Mouse (Mus musculus): ENCODE measurements around the gene Irx1. TPM values are rescaled to one million over a fixed set of nuclear protein-coding genes. Genes with fewer than 3 reads are reported as not detected.

Irx1 gene
- polyA plus RNA-seq, 1 experiment, result 1.8 TPM

- TF ChIP-seq POLR2A (IDR thresholded peaks at IDR 0.05; ENCODE audit: borderline replicate concordance, control insufficient read depth, low read depth, low read length), result no peak
- no peak for TF ChIP-seq CTCF (IDR thresholded peaks at IDR 0.05; ENCODE audit: control insufficient read depth, insufficient read depth, low read length)
These were observed 715 bp downstream of the Irx1 start for GRCm38 (mm10) chr13:71962661-71963355.

GRCm38 (mm10) chr13:71961891-71962660 is 1.4 kb downstream of the Irx1 start:
- H3K4me1 ChIP-seq (ENCODE audit: control insufficient read depth, insufficient read depth, low read length), result no peaks in the 10 kb centered on the region
- TF ChIP-seq CTCF (IDR thresholded peaks at IDR 0.05; ENCODE audit: control insufficient read depth, insufficient read depth, low read length), result no peak
- TF ChIP-seq POLR2A (IDR thresholded peaks at IDR 0.05; ENCODE audit: borderline replicate concordance, control insufficient read depth, low read depth, low read length), result no peak
- H3K27ac ChIP-seq (ENCODE audit: control insufficient read depth, insufficient read depth, low read depth, low read length, poor library complexity), result no peak overlapping the region
- H3K4me3 ChIP-seq (replicated peaks; ENCODE audit: control insufficient read depth, low read depth, low read length), result no peak overlapping the region
- WGBS, result 5% methylated on average over 25 of the region's 25 CpGs

More at GRCm38 (mm10) chr13:71962661-71963355, 715 bp downstream of the Irx1 start:
- Histone ChIP-seq H3K27ac (ENCODE audit: control insufficient read depth, insufficient read depth, low read depth, low read length, poor library complexity) (no peak overlapping the region), H3K4me3 (replicated peaks; ENCODE audit: control insufficient read depth, low read depth, low read length) (no peak overlapping the region), H3K4me1 (ENCODE audit: control insufficient read depth, insufficient read depth, low read length) (no peaks in the 10 kb centered on the region)
- WGBS, result 3% methylated on average over 55 of the region's 55 CpGs

DNA sequence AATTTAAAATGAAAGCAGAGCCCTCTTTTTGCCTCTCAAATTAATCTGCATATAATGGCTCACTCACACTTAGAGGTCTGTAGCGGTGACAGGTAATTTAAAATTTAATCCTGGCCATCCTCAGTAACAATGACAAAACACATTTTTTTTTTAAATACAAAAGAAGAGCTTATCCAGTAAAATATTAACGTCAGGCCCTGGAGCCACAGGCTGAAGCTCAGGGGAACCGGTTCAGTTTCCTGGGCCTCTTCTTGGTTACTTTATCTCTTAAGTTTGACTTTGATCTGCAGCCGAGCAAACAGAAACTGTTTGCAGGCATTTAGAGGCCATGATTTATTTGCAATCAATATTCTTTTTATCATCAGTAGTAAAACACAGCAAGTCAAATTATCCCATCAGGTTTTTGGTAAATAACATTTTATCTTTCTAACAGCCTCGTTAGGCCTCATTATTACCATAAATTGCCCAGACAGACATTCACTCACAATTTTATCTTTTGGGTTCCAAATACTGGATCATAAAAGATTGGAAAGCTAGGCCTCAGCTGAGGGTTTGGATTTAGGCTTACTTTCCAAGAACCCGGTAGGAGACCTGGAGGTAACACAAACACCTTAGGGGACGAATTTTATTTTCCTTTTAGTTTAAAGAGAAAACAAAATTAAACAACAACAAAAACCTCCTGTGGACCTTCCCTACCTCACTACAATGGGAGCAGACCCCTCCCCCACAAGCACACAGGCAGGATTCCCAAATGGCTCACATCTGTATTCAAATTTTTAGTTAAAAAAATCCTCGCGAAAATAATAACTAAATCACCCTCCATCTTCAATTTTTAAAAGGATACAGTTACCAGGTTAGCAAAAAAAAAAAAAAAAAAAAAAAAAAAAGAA is 2.4 kb downstream of the Irx1 start:
- TF ChIP-seq CTCF (IDR thresholded peaks at IDR 0.05; ENCODE audit: control insufficient read depth, insufficient read depth, low read length) (no peak), POLR2A (IDR thresholded peaks at IDR 0.05; ENCODE audit: borderline replicate concordance, control insufficient read depth, low read depth, low read length) (no peak)
- WGBS, result 12% methylated on average over 9 of the region's 9 CpGs

GRCm38 (mm10) chr13:71960277-71960672 is 3.2 kb downstream of the Irx1 start:
- 9% methylated on average over 9 of the region's 9 CpGs for WGBS
- TF ChIP-seq POLR2A (IDR thresholded peaks at IDR 0.05; ENCODE audit: borderline replicate concordance, control insufficient read depth, low read depth, low read length) (no peak), CTCF (IDR thresholded peaks at IDR 0.05; ENCODE audit: control insufficient read depth, insufficient read depth, low read length) (no peak)
- no peaks in the 10 kb centered on the region for H3K4me1 ChIP-seq (ENCODE audit: control insufficient read depth, insufficient read depth, low read length)
- H3K4me3 ChIP-seq (replicated peaks; ENCODE audit: control insufficient read depth, low read depth, low read length), result no peak overlapping the region
- H3K27ac ChIP-seq (ENCODE audit: control insufficient read depth, insufficient read depth, low read depth, low read length, poor library complexity), result no peak overlapping the region

More for the DNA sequence above, 2.4 kb downstream of the Irx1 start:
- Histone ChIP-seq H3K27ac (ENCODE audit: control insufficient read depth, insufficient read depth, low read depth, low read length, poor library complexity) (no peak overlapping the region), H3K4me1 (ENCODE audit: control insufficient read depth, insufficient read depth, low read length) (no peaks in the 10 kb centered on the region), H3K4me3 (replicated peaks; ENCODE audit: control insufficient read depth, low read depth, low read length) (no peak overlapping the region)

DNA sequence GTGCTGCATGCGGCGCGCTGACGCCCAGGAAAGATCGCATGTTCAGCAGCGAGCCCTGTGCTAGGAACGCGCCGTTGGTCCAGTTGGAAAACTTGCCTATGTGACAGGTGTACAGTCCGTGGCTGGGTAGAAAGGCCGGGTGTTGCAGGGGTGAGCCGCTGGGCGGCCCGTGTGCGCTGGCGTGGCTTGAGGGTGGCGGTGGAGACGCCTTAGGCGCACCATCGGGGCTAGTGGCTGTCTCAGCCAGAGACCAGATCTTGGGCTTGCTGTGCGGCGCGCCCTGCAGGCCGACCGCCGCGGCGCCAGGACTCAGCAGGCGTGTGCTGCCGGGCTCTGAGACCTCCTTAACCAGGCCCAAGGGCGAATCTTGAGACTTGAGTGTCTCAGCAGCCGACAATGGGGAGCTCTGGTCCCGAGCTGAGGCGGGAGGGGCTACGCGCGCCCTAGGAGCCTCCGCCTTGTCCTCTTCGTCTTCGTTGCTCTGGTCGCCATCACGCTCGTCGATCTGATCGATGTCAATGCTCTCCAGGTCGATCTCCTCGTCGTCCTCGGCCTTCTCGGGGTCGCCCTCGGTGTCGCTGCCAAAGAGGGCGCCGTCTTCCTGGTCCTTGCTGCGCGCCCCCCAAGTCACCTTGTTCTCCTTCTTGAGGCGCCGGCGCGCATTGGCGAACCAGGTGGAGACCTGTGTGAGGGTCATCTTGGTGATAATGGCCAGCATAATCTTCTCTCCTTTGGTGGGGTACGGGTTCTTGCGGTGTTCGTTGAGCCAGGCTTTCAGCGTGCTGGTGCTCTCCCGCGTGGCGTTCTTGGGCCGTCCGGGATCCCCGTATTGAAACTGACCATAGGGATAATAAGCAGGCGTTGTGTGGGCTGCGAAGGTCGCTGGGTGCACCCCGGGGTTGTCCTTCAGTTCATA is 3.9 kb downstream of the Irx1 start:
- 6% methylated on average over 76 of the region's 76 CpGs for WGBS
- TF ChIP-seq POLR2A (IDR thresholded peaks at IDR 0.05; ENCODE audit: borderline replicate concordance, control insufficient read depth, low read depth, low read length), result no peak
- no peak for TF ChIP-seq CTCF (IDR thresholded peaks at IDR 0.05; ENCODE audit: control insufficient read depth, insufficient read depth, low read length)
- Histone ChIP-seq H3K27ac (ENCODE audit: control insufficient read depth, insufficient read depth, low read depth, low read length, poor library complexity) (no peak overlapping the region), H3K4me3 (replicated peaks; ENCODE audit: control insufficient read depth, low read depth, low read length) (no peak overlapping the region), H3K4me1 (ENCODE audit: control insufficient read depth, insufficient read depth, low read length) (no peaks in the 10 kb centered on the region)

DNA sequence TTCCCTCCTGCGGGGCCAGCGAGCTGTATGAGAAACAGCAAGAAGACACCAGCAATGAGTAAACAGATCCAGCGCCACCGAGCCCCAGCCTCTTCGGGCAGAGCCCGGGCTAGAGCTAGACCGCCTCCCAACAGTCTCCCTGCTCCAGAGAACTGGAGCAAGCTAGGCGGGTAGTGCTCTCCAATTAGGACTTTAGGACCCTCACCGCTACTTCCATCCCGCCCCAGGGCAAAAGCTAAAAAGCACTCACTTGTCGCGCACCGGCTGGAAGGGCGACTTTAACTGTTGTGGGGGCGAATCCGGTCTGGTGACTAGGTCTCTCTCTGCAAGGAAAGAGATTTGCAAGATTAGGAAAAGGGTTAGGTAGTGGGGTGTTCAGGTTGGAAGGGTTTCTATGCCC is 4.9 kb downstream of the Irx1 start:
- WGBS, result 4% methylated on average over 16 of the region's 16 CpGs
- Histone ChIP-seq H3K27ac (ENCODE audit: control insufficient read depth, insufficient read depth, low read depth, low read length, poor library complexity) (no peak overlapping the region), H3K4me1 (ENCODE audit: control insufficient read depth, insufficient read depth, low read length) (no peaks in the 10 kb centered on the region), H3K4me3 (replicated peaks; ENCODE audit: control insufficient read depth, low read depth, low read length) (no peak overlapping the region)
- TF ChIP-seq POLR2A (IDR thresholded peaks at IDR 0.05; ENCODE audit: borderline replicate concordance, control insufficient read depth, low read depth, low read length) (no peak), CTCF (IDR thresholded peaks at IDR 0.05; ENCODE audit: control insufficient read depth, insufficient read depth, low read length) (no peak)

DNA sequence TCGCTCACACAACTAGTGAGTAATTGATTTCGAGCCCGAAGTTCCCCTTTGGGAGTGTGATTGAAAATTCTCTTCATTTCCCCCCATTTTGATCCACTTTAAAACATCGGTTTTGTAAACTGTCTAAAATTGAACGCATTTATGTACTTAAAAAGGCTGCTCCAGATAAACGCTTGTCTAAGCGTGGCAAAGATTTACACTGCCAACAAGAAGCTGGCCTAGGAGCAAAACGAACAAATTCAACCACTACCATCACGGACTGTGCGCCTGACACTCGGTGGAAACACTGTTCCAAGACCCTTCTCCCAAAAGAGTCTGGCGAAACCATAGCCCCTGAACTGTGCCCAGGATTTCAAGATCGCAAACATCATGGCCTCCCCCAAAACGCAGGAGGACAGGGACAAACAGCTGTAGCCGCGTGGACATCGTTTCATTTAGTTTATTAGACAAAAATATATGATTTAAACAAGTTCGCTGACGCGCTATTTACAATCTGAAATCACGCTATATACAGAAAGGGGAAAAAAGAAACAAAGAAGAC is 5.6 kb downstream of the Irx1 start:
- TF ChIP-seq POLR2A (IDR thresholded peaks at IDR 0.05; ENCODE audit: borderline replicate concordance, control insufficient read depth, low read depth, low read length) (no peak), CTCF (IDR thresholded peaks at IDR 0.05; ENCODE audit: control insufficient read depth, insufficient read depth, low read length) (no peak)
- H3K4me1 ChIP-seq (ENCODE audit: control insufficient read depth, insufficient read depth, low read length), result no peaks in the 10 kb centered on the region
- no peak overlapping the region for H3K27ac ChIP-seq (ENCODE audit: control insufficient read depth, insufficient read depth, low read depth, low read length, poor library complexity)
- WGBS, result 5% methylated on average over 21 of the region's 21 CpGs
- no peak overlapping the region for H3K4me3 ChIP-seq (replicated peaks; ENCODE audit: control insufficient read depth, low read depth, low read length)
